Mouse (Mus musculus) megakaryocyte-erythroid progenitor cell, adult 5 weeks (primary cell): ENCODE measurements around the gene Zfp97. TPM values are rescaled to one million over a fixed set of nuclear protein-coding genes. Genes with fewer than 3 reads are reported as not detected.

Source experiments
- polyA plus RNA-seq: library from polyadenylated mRNA; stranded (reverse); fragments of >175 nt; gene quantifications from 2 replicates; pipeline ENCODE4 v1.2.3, GENCODE M21; 2012

The Zfp97 gene
- 0.35 and 0.41 TPM in 2 replicates for polyA plus RNA-seq

DNA sequence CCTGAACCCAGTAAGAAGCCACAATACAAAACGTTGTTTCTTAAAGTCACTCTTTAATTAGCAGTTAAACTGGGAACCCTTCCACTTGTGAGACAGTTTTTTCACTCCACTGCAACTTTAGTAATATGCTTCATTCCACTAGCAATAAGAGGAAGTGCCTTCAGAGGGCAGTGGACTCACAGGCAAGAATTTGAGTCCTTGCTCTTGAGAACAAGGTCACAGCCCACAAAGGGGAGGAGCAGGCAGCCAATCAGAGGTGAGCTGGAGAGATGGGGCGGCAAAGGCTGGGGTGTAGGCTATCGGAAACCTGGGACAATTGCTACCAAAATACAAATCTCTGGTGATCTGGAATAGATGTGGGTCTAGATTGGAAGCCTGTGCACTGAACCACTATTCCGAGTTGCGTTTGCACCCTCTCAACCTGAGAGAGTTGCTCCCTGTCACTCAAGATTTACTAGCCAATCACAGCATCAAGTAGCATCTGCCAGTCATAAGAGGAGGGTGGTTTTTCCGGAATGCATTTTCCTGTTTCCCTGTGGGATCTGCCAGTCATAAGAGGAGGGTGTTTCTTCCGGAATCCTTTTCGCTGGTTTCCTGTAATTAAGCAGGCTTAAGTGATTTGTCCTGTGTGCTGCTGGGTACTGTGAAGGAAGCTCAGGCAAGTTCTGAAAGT lies at the start of gene Zfp97:
Gene Zfp97 (plus strand): TSS at position 586 of the 673 bp plus-strand sequence.

Other genes starting within 250 kb of the Zfp97 start
- not detected in 2 replicates for gene Zfp960, start 57.3 kb upstream of the Zfp97 start, polyA plus RNA-seq